Mouse (Mus musculus): ENCODE measurements around the gene Il1r2. TPM values are rescaled to one million over a fixed set of nuclear protein-coding genes. Genes with fewer than 3 reads are reported as not detected.

Il1r2 gene
- polyA plus RNA-seq, 1 experiment from 2014 or later: 0.80 TPM

- H3K27me3 ChIP-seq (ENCODE audit: insufficient read depth, low read length): no peaks in the 10 kb centered on the region
- H3K4me1 ChIP-seq (ENCODE audit: insufficient read depth): no peaks in the 10 kb centered on the region
- no peak for TF ChIP-seq CTCF (IDR thresholded peaks at IDR 0.05; ENCODE audit: low read depth)
- H3K9ac ChIP-seq: no peak overlapping the region
- H3K36me3 ChIP-seq (ENCODE audit: insufficient read depth): peaks cover 22% of the 10 kb centered on the region
- H3K9me3 ChIP-seq (ENCODE audit: low read depth, low read length): no peaks in the 10 kb centered on the region
- H3K27ac ChIP-seq (ENCODE audit: low read depth): no peak overlapping the region
- H3K4me3 ChIP-seq (ENCODE audit: low read depth, low read length): no peak overlapping the region
- DNase-seq (no peak), ATAC-seq (ENCODE audit: insufficient read depth) (no peak)
- H3K4me2 ChIP-seq: no peak overlapping the region
- 83% methylated on average over 14 of the region's 14 CpGs for WGBS
These were observed 43.4 kb upstream of the Il1r2 start for GRCm38 (mm10) chr1:40030287-40030975.

GRCm38 (mm10) chr1:40030976-40031356, 42.9 kb upstream of the Il1r2 start:
- H3K4me2 ChIP-seq: no peak overlapping the region
- H3K4me3 ChIP-seq (ENCODE audit: low read depth, low read length): no peak overlapping the region
- TF ChIP-seq CTCF (IDR thresholded peaks at IDR 0.05; ENCODE audit: low read depth): no peak
- peaks cover 17% of the 10 kb centered on the region for H3K36me3 ChIP-seq (ENCODE audit: insufficient read depth)
- no peaks in the 10 kb centered on the region for H3K4me1 ChIP-seq (ENCODE audit: insufficient read depth)
- no peak overlapping the region for H3K9ac ChIP-seq
- no peak for ATAC-seq (ENCODE audit: insufficient read depth)
- no peak overlapping the region for H3K27ac ChIP-seq (ENCODE audit: low read depth)
- no peaks in the 10 kb centered on the region for H3K9me3 ChIP-seq (ENCODE audit: low read depth, low read length)
- DNase-seq: no peak
- 89% methylated on average over 8 of the region's 8 CpGs for WGBS
- no peaks in the 10 kb centered on the region for H3K27me3 ChIP-seq (ENCODE audit: insufficient read depth, low read length)

GRCm38 (mm10) chr1:40031626-40032025, 42.3 kb upstream of the Il1r2 start:
- H3K27me3 ChIP-seq (ENCODE audit: insufficient read depth, low read length): no peaks in the 10 kb centered on the region
- no peaks in the 10 kb centered on the region for H3K4me1 ChIP-seq (ENCODE audit: insufficient read depth)
- peaks cover 10% of the 10 kb centered on the region for H3K36me3 ChIP-seq (ENCODE audit: insufficient read depth)
- DNase-seq (no peak), ATAC-seq (ENCODE audit: insufficient read depth) (no peak)
- H3K4me3 ChIP-seq (ENCODE audit: low read depth, low read length): no peak overlapping the region
- no peaks in the 10 kb centered on the region for H3K9me3 ChIP-seq (ENCODE audit: low read depth, low read length)
- WGBS: 80% methylated on average over 2 of the region's 2 CpGs
- TF ChIP-seq CTCF (IDR thresholded peaks at IDR 0.05; ENCODE audit: low read depth): no peak
- no peak overlapping the region for H3K27ac ChIP-seq (ENCODE audit: low read depth)
- no peak overlapping the region for H3K4me2 ChIP-seq
- H3K9ac ChIP-seq: no peak overlapping the region

GRCm38 (mm10) chr1:40033315-40033714, 40.6 kb upstream of the Il1r2 start:
- Histone ChIP-seq H3K27me3 (ENCODE audit: insufficient read depth, low read length) (no peaks in the 10 kb centered on the region), H3K36me3 (ENCODE audit: insufficient read depth) (no peaks in the 10 kb centered on the region), H3K27ac (ENCODE audit: low read depth) (no peak overlapping the region), H3K4me3 (ENCODE audit: low read depth, low read length) (no peak overlapping the region), H3K4me2 (no peak overlapping the region), H3K4me1 (ENCODE audit: insufficient read depth) (no peaks in the 10 kb centered on the region), H3K9ac (no peak overlapping the region), H3K9me3 (ENCODE audit: low read depth, low read length) (no peaks in the 10 kb centered on the region)
- DNase-seq (no peak), ATAC-seq (ENCODE audit: insufficient read depth) (no peak)
- no peak for TF ChIP-seq CTCF (IDR thresholded peaks at IDR 0.05; ENCODE audit: low read depth)
- 70% methylated on average over 4 of the region's 4 CpGs for WGBS

- DNase-seq (no peak), ATAC-seq (ENCODE audit: insufficient read depth) (no peak)
- H3K27ac ChIP-seq (ENCODE audit: low read depth): no peak overlapping the region
- no peak for TF ChIP-seq CTCF (IDR thresholded peaks at IDR 0.05; ENCODE audit: low read depth)
- H3K36me3 ChIP-seq (ENCODE audit: insufficient read depth): no peaks in the 10 kb centered on the region
- no peak overlapping the region for H3K4me2 ChIP-seq
- no peak overlapping the region for H3K4me3 ChIP-seq (ENCODE audit: low read depth, low read length)
- no peaks in the 10 kb centered on the region for H3K4me1 ChIP-seq (ENCODE audit: insufficient read depth)
- no peaks in the 10 kb centered on the region for H3K9me3 ChIP-seq (ENCODE audit: low read depth, low read length)
- H3K9ac ChIP-seq: no peak overlapping the region
- 71% methylated on average over 12 of the region's 12 CpGs for WGBS
- H3K27me3 ChIP-seq (ENCODE audit: insufficient read depth, low read length): no peaks in the 10 kb centered on the region
These were observed 40.0 kb upstream of the Il1r2 start for GRCm38 (mm10) chr1:40033743-40034420.

GRCm38 (mm10) chr1:40037831-40038230, 36.0 kb upstream of the Il1r2 start:
- Histone ChIP-seq H3K27me3 (ENCODE audit: insufficient read depth, low read length) (no peaks in the 10 kb centered on the region), H3K9me3 (ENCODE audit: low read depth, low read length) (no peaks in the 10 kb centered on the region), H3K4me1 (ENCODE audit: insufficient read depth) (no peaks in the 10 kb centered on the region), H3K9ac (no peak overlapping the region), H3K36me3 (ENCODE audit: insufficient read depth) (no peaks in the 10 kb centered on the region), H3K4me3 (ENCODE audit: low read depth, low read length) (no peak overlapping the region), H3K4me2 (no peak overlapping the region), H3K27ac (ENCODE audit: low read depth) (no peak overlapping the region)
- no peak for DNase-seq
- no peak for ATAC-seq (ENCODE audit: insufficient read depth)
- 79% methylated on average over 6 of the region's 6 CpGs for WGBS
- no peak for TF ChIP-seq CTCF (IDR thresholded peaks at IDR 0.05; ENCODE audit: low read depth)

GRCm38 (mm10) chr1:40045686-40046085, 28.2 kb upstream of the Il1r2 start:
- DNase-seq (no peak), ATAC-seq (ENCODE audit: insufficient read depth) (no peak)
- no peaks in the 10 kb centered on the region for H3K4me1 ChIP-seq (ENCODE audit: insufficient read depth)
- no peak for TF ChIP-seq CTCF (IDR thresholded peaks at IDR 0.05; ENCODE audit: low read depth)
- no peaks in the 10 kb centered on the region for H3K36me3 ChIP-seq (ENCODE audit: insufficient read depth)
- no peak overlapping the region for H3K4me3 ChIP-seq (ENCODE audit: low read depth, low read length)
- no peak overlapping the region for H3K9ac ChIP-seq
- WGBS: 54% methylated on average over 6 of the region's 6 CpGs
- H3K4me2 ChIP-seq: no peak overlapping the region
- H3K27ac ChIP-seq (ENCODE audit: low read depth): no peak overlapping the region
- H3K9me3 ChIP-seq (ENCODE audit: low read depth, low read length): no peaks in the 10 kb centered on the region
- no peaks in the 10 kb centered on the region for H3K27me3 ChIP-seq (ENCODE audit: insufficient read depth, low read length)

Data from lung, embryonic 14.5 days (tissue).